Mouse (Mus musculus) liver, embryonic 16.5 days (tissue): ENCODE measurements around the gene Stom. TPM values are rescaled to one million over a fixed set of nuclear protein-coding genes. Genes with fewer than 3 reads are reported as not detected.
A peak's percentile ranks its signal among the peaks of the same experiment; 100 is the strongest.

Source experiments
- ATAC-seq: fragments of 200-750 bp; cut with Nextera tagmentation; 2 replicates; pipeline ENCODE4 v1.8.0; 2017; ENCODE audit warnings: low read depth, mild to moderate bottlenecking, moderate number of reproducible peaks, moderate library complexity
- H3K27ac ChIP-seq: fragments of 300-500 bp; sonication (generic); 2 replicates; pipeline ENCODE4 v1.5.1; 2014; ENCODE audit warnings: mild to moderate bottlenecking, low read length
- H3K27me3 ChIP-seq: fragments of 300-500 bp; sonication (generic); 2 replicates; pipeline ENCODE4 v1.6.1; 2014; ENCODE audit warnings: low read depth, low read length, mixed read lengths; ENCODE audit not compliant: control insufficient read depth, insufficient read depth
- H3K36me3 ChIP-seq: fragments of 300-500 bp; sonication (generic); 2 replicates; pipeline ENCODE4 v1.6.1; 2014; ENCODE audit warnings: mild to moderate bottlenecking; ENCODE audit not compliant: control insufficient read depth, insufficient read depth
- H3K4me1 ChIP-seq: fragments of 300-500 bp; sonication (generic); 2 replicates; pipeline ENCODE4 v1.6.1; 2014; ENCODE audit warnings: low read depth, low read length, mixed read lengths; ENCODE audit not compliant: control insufficient read depth
- H3K4me2 ChIP-seq: fragments of 300-500 bp; sonication (generic); 2 replicates; pipeline ENCODE4 v1.6.1; 2014; ENCODE audit warnings: low read depth, low read length, mixed read lengths
- H3K4me3 ChIP-seq: fragments of 300-500 bp; sonication (generic); 2 replicates; pipeline ENCODE4 v1.5.1; 2014; ENCODE audit warnings: low read depth, mild to moderate bottlenecking, low read length
- H3K9ac ChIP-seq: fragments of 300-500 bp; sonication (generic); 2 replicates; pipeline ENCODE4 v1.6.1; 2014; ENCODE audit warnings: low read depth, low read length
- H3K9me3 ChIP-seq: fragments of 300-500 bp; sonication (generic); replicated peaks from 2 replicates; pipeline ENCODE4 v1.6.1; 2016; ENCODE audit warnings: low read length; ENCODE audit not compliant: control insufficient read depth
- WGBS: fragments of 180-500 bp; shearing (Covaris S2); extraction: QIAGEN DNeasy Blood & Tissue Kit; methylation state at CpG from one replicate; pipeline ENCODE4 v1.1.7; 2014; ENCODE audit not compliant: insufficient replicate concordance; 5-methylcytosine and 5-hydroxymethylcytosine counted together
- polyA plus RNA-seq: library from polyadenylated mRNA; unstranded; fragments of >200 nt; fragmentation: Nextera tagmentation; extraction: Ambion mirVana; gene quantifications from 2 replicates; pipeline ENCODE4 v1.2.1, GENCODE M21; 2015

The Stom gene
- polyA plus RNA-seq, 1 experiment from 2014 or later, result 189 TPM

DNA sequence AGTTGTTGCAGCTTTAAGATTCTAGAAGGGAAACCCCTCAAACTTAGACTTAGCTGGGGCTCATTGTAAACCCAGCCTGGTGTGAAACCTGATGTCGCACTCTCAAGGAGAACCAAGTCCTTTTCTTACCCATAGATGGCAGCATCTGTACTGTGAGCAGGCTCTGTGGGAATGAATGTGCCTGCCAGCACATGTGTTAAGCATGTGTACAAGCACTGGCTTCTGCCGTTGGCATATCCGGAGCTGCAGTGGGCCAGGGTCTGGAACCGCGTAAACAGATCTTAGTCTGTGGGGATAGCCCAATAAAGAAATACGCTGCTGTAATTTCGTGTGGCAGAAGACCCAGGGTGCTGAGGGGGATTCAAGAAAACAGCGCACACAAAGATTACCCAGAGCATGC, 71.5 kb downstream of the Stom start:
- 33% methylated on average over 8 of the region's 8 CpGs for WGBS
- Histone ChIP-seq H3K27me3 (no peaks in the 10 kb centered on the region), H3K9ac (no peak overlapping the region), H3K4me2 (no peak overlapping the region), H3K27ac (no peak overlapping the region), H3K4me1 (no peaks in the 10 kb centered on the region), H3K36me3 (no peaks in the 10 kb centered on the region), H3K9me3 (no peaks in the 10 kb centered on the region), H3K4me3 (no peak overlapping the region)
- ATAC-seq, result 0 out of 2 replicates have a peak, but pooled peaks have one; percentile 43

- 20% methylated on average over 1 of the region's 1 CpGs for WGBS
- no peak overlapping the region for H3K4me3 ChIP-seq
- H3K9me3 ChIP-seq, result no peaks in the 10 kb centered on the region
- no peak overlapping the region for H3K4me2 ChIP-seq
- H3K9ac ChIP-seq, result no peak overlapping the region
- H3K27me3 ChIP-seq, result no peaks in the 10 kb centered on the region
- H3K36me3 ChIP-seq, result no peaks in the 10 kb centered on the region
- peaks cover 2% of the 10 kb centered on the region; the same call in 1 of the 2 replicates for H3K4me1 ChIP-seq
- no peak for ATAC-seq
- no peak overlapping the region for H3K27ac ChIP-seq
Measured at GRCm38 (mm10) chr2:35264095-35264494, 72.7 kb downstream of the Stom start.

Other genes starting within 250 kb of the Stom start
- 51.6 and 55.6 TPM in 2 replicates for gene AI182371, start 235.4 kb downstream of the Stom start, polyA plus RNA-seq
- 7.9 and 8.4 TPM in 2 replicates for gene Cntrl, start 227.5 kb downstream of the Stom start, polyA plus RNA-seq
- gene Rab14, start 135.9 kb downstream of the Stom start, polyA plus RNA-seq, result 110 and 114 TPM in 2 replicates
- gene Gsn, start 80.6 kb downstream of the Stom start, polyA plus RNA-seq, result 163 and 188 TPM in 2 replicates
- gene 4930568D16Rik, start 30.8 kb upstream of the Stom start, polyA plus RNA-seq, result not detected in 2 replicates
- gene 4930402F06Rik, start 60.2 kb upstream of the Stom start, polyA plus RNA-seq, result not detected in 2 replicates
- 9.1 and 9.6 TPM in 2 replicates for gene Ggta1, start 126.3 kb upstream of the Stom start, polyA plus RNA-seq
- gene Dab2ip, start 221.3 kb upstream of the Stom start, polyA plus RNA-seq, result 4.9 and 5.1 TPM in 2 replicates